Mouse (Mus musculus): Measurements from ENCODE around the gene Htra2. TPM values are rescaled to one million over a fixed set of nuclear protein-coding genes. Genes with fewer than 3 reads are reported as not detected.

Gene Htra2
- polyA plus RNA-seq, 1 experiment from 2014 or later, result 94.3 TPM

DNA sequence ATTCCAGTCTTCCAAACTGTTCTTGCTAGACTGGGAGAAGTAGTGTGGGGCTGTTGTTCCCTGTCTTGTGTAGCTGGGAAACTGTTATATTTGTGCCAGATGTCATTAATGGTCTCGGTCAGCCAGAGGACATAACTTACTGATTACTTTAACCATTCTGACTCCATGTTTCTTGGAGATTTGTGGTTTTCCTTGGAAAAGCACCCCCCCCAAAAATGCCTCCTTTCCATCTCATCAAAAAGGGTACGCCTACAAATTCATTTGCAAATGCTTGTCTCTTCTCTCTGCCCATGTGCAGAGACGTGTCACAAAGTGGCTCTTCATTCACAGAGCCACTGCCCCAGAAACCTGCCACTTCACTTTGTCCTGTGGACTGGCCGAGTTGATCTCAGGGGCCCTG lies 30.7 kb downstream of the Htra2 start:
- Histone ChIP-seq H3K36me3 (ENCODE audit: insufficient read depth, low read length) (no peaks in the 10 kb centered on the region), H3K27me3 (ENCODE audit: insufficient read depth, low read length) (no peaks in the 10 kb centered on the region), H3K9me3 (ENCODE audit: low read length) (no peaks in the 10 kb centered on the region), H3K27ac (ENCODE audit: low read length) (0 out of 2 replicates have a peak overlapping the region, but pooled peaks have one; percentile 6), H3K4me2 (replicated peaks; ENCODE audit: low read depth, low read length) (no peak overlapping the region), H3K4me1 (ENCODE audit: insufficient read depth, low read length) (no peaks in the 10 kb centered on the region; the same call in 1 of the 2 replicates), H3K4me3 (ENCODE audit: low read length) (no peak overlapping the region), H3K9ac (replicated peaks; ENCODE audit: low read length) (no peak overlapping the region)
- ATAC-seq (ENCODE audit: low FRiP score, low TSS enrichment), result no peak
- WGBS, result 71% methylated on average over 4 of the region's 4 CpGs

DNA sequence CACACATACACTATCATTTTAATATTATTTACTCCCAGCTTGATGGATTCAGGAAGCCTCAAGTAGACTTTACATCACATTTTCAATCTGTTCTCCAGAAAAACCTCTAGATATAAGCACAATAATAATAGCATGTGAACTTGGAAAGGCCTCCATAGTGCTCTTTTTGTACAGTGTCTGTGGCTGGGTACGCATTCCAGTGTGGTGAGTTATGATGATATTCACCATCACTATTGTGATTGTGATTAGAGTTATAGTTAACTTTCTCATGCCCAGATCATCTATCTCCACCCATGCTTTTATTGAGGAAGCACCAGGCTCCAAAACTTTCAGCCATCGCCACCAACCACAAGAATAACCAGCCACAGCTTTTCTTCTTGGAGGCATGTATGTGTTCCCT lies 31.3 kb downstream of the Htra2 start:
- no peak overlapping the region for H3K4me3 ChIP-seq (ENCODE audit: low read length)
- no peaks in the 10 kb centered on the region; the same call in 1 of the 2 replicates for H3K4me1 ChIP-seq (ENCODE audit: insufficient read depth, low read length)
- no peaks in the 10 kb centered on the region for H3K9me3 ChIP-seq (ENCODE audit: low read length)
- H3K4me2 ChIP-seq (replicated peaks; ENCODE audit: low read depth, low read length), result no peak overlapping the region
- no peak overlapping the region for H3K9ac ChIP-seq (replicated peaks; ENCODE audit: low read length)
- ATAC-seq (ENCODE audit: low FRiP score, low TSS enrichment), result no peak
- H3K36me3 ChIP-seq (ENCODE audit: insufficient read depth, low read length), result no peaks in the 10 kb centered on the region
- WGBS, result 95% methylated on average over 2 of the region's 2 CpGs
- no peaks in the 10 kb centered on the region for H3K27me3 ChIP-seq (ENCODE audit: insufficient read depth, low read length)
- no peak overlapping the region for H3K27ac ChIP-seq (ENCODE audit: low read length)

DNA sequence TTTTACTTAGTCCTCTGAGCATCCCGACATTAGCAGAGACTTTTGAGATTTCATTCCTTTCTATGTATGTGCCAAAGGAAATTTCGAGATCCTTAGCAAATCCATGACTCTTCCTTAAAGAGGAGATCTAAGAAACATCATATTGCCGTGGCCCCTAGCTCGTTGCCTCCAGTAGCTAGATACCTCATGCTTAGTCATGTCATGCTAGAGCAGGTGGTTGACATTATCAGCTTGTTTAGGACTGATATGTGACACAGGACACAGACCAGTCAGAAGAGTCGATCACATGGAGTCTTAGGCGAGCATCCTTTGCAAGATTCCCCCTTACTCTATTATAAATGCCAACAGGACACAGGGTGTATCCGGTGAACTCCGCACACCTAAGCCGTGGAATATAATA lies 32.1 kb downstream of the Htra2 start:
- Histone ChIP-seq H3K27me3 (ENCODE audit: insufficient read depth, low read length) (no peaks in the 10 kb centered on the region), H3K9me3 (ENCODE audit: low read length) (no peaks in the 10 kb centered on the region), H3K9ac (replicated peaks; ENCODE audit: low read length) (no peak overlapping the region), H3K27ac (ENCODE audit: low read length) (no peak overlapping the region), H3K36me3 (ENCODE audit: insufficient read depth, low read length) (no peaks in the 10 kb centered on the region), H3K4me1 (ENCODE audit: insufficient read depth, low read length) (no peaks in the 10 kb centered on the region; the same call in 1 of the 2 replicates), H3K4me2 (replicated peaks; ENCODE audit: low read depth, low read length) (no peak overlapping the region), H3K4me3 (ENCODE audit: low read length) (no peak overlapping the region)
- ATAC-seq (ENCODE audit: low FRiP score, low TSS enrichment), result no peak
- WGBS, result 86% methylated on average over 9 of the region's 9 CpGs

DNA sequence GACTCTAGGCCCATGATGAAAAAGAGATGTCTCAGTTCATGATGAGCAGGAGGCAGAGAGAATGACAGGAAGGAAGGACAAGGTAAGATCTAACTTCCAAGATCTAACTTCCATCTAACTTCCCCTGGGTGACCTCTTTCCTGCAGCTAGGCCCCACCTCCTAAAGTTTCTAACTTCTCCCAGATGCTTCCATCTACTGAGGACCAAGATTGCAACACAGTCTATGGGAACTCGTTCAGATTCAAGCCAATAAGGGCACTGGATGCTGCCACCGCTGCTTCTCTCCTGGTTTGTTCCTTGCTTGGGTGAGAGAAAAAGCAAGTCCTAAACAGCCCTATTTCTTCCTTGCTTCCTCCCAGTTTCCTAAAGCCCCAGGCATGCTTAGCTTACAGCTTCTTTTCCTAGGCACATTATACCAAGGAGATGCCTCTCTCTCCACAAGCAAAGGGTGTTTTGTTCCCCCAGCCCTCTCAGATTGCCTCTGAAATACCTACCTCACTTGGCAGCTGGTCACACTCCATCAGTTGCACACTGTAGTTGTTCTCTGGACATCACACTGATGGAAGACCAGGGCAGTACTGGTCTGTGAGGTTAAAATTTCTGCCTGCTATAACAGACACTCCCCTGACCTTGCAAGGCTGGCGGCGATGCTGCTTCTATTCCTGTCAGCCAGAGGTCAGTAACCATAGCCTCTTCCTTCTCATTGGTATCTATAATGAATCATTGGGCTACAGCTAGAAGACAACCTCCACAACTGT lies 34.1 kb downstream of the Htra2 start:
- Histone ChIP-seq H3K9me3 (ENCODE audit: low read length) (no peaks in the 10 kb centered on the region), H3K4me3 (ENCODE audit: low read length) (no peak overlapping the region), H3K9ac (replicated peaks; ENCODE audit: low read length) (no peak overlapping the region), H3K4me2 (replicated peaks; ENCODE audit: low read depth, low read length) (no peak overlapping the region), H3K4me1 (ENCODE audit: insufficient read depth, low read length) (0 out of 2 replicates have a peak, but pooled peaks cover 2% of the 10 kb centered on the region), H3K27me3 (ENCODE audit: insufficient read depth, low read length) (no peaks in the 10 kb centered on the region), H3K36me3 (ENCODE audit: insufficient read depth, low read length) (no peaks in the 10 kb centered on the region), H3K27ac (ENCODE audit: low read length) (no peak overlapping the region)
- 49% methylated on average over 4 of the region's 4 CpGs for WGBS
- ATAC-seq (ENCODE audit: low FRiP score, low TSS enrichment), result peak; percentile 75; the same call in 1 of the 2 replicates

DNA sequence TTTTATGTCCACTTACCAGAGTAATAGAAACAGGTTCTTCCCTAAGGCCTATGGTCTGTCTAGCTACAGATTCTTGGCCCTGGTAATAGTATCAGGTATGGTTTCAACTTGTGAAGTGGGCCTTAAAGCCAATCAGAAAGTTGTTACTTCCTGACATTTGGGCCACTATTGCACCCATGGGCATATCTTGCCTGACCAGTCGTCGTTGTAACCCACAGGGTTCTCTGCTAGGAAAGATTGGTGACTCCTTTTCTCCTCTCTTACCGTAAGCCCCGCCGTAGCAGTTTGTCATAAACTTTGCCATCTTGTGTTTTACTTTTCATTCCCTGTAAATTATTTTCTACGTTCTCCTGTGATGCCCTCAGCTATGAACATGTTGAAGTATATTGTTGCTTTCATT lies 35.0 kb downstream of the Htra2 start:
- 0 out of 2 replicates have a peak, but pooled peaks cover 2% of the 10 kb centered on the region for H3K4me1 ChIP-seq (ENCODE audit: insufficient read depth, low read length)
- no peaks in the 10 kb centered on the region for H3K9me3 ChIP-seq (ENCODE audit: low read length)
- 86% methylated on average over 6 of the region's 6 CpGs for WGBS
- no peak overlapping the region for H3K27ac ChIP-seq (ENCODE audit: low read length)
- no peak overlapping the region for H3K4me3 ChIP-seq (ENCODE audit: low read length)
- no peak overlapping the region for H3K4me2 ChIP-seq (replicated peaks; ENCODE audit: low read depth, low read length)
- no peak for ATAC-seq (ENCODE audit: low FRiP score, low TSS enrichment)
- H3K9ac ChIP-seq (replicated peaks; ENCODE audit: low read length), result no peak overlapping the region
- no peaks in the 10 kb centered on the region for H3K27me3 ChIP-seq (ENCODE audit: insufficient read depth, low read length)
- H3K36me3 ChIP-seq (ENCODE audit: insufficient read depth, low read length), result no peaks in the 10 kb centered on the region

DNA sequence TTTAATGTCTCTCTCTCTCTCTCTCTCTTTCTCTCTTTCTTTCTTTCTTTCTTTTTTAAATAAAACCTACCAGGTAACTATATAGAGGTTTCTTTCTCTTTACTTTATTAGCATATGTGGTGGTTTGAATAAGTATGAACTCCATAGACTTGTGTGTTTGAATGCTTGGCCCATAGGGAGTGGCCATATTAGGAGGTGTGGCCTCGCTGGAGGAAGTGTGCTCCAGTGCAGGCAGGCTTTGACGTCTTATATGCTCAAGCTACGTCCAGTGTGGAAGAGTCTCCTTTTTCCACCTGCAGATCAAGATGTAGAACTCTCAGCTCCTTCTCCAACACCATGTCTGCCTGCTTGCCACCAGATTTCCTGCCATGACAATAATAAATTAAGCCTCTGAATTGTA lies 36.0 kb downstream of the Htra2 start:
- no peaks in the 10 kb centered on the region for H3K36me3 ChIP-seq (ENCODE audit: insufficient read depth, low read length)
- no peak for ATAC-seq (ENCODE audit: low FRiP score, low TSS enrichment)
- H3K9me3 ChIP-seq (ENCODE audit: low read length), result no peaks in the 10 kb centered on the region
- no peaks in the 10 kb centered on the region for H3K27me3 ChIP-seq (ENCODE audit: insufficient read depth, low read length)
- no peak overlapping the region for H3K4me2 ChIP-seq (replicated peaks; ENCODE audit: low read depth, low read length)
- H3K4me1 ChIP-seq (ENCODE audit: insufficient read depth, low read length), result 0 out of 2 replicates have a peak, but pooled peaks cover 2% of the 10 kb centered on the region
- no peak overlapping the region for H3K27ac ChIP-seq (ENCODE audit: low read length)
- H3K9ac ChIP-seq (replicated peaks; ENCODE audit: low read length), result no peak overlapping the region
- WGBS, result 72% methylated on average over 3 of the region's 3 CpGs
- H3K4me3 ChIP-seq (ENCODE audit: low read length), result no peak overlapping the region

DNA sequence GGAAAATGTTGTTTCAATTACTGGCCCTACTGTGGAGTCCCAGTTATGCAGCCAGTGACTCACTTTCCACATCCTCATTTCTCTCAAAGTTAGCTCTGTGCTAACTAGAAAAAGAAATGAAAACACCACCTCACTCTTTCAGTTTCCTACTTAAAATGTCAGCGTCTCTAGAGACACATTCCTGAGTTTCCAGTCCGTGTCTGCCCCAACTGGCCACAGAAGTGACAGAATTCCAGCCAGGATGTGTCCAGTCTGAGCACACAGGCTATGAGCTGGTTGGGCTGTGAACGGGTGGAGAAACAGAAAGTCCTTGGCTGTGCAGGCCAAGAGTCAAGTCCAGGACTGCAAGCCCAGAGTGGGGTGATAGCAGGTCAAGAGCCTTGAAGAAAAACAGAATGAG lies 37.9 kb downstream of the Htra2 start:
- Histone ChIP-seq H3K27ac (ENCODE audit: low read length) (peak overlapping the region; percentile 20; the same call in 1 of the 2 replicates), H3K9ac (replicated peaks; ENCODE audit: low read length) (no peak overlapping the region), H3K27me3 (ENCODE audit: insufficient read depth, low read length) (no peaks in the 10 kb centered on the region), H3K4me2 (replicated peaks; ENCODE audit: low read depth, low read length) (no peak overlapping the region), H3K36me3 (ENCODE audit: insufficient read depth, low read length) (no peaks in the 10 kb centered on the region), H3K4me3 (ENCODE audit: low read length) (no peak overlapping the region), H3K4me1 (ENCODE audit: insufficient read depth, low read length) (0 out of 2 replicates have a peak, but pooled peaks cover 2% of the 10 kb centered on the region), H3K9me3 (ENCODE audit: low read length) (no peaks in the 10 kb centered on the region)
- no peak; the same call in 1 of the 2 replicates for ATAC-seq (ENCODE audit: low FRiP score, low TSS enrichment)
- 38% methylated on average over 3 of the region's 3 CpGs for WGBS

DNA sequence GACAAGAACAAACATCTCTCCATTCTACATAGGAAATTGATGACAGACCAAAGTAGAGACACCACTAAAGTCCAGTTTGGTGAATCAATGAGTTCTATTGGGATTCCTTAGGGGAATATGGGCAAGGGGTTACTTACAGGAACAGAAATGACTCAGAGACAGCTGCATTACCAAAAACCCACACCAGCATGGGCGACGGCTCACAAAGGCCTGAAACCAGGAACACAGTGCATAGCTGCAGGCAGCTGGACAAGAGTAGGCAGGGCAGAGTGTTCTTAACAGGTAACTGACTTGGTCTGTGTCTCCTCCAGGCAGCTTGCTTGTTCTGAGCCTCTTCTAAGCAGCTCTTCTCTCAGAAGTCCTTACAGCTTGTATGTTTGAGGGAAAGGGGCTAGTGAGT lies 39.3 kb downstream of the Htra2 start:
- H3K4me1 ChIP-seq (ENCODE audit: insufficient read depth, low read length), result 0 out of 2 replicates have a peak, but pooled peaks cover 2% of the 10 kb centered on the region
- 89% methylated on average over 2 of the region's 2 CpGs for WGBS
- H3K9me3 ChIP-seq (ENCODE audit: low read length), result no peaks in the 10 kb centered on the region
- no peak overlapping the region for H3K9ac ChIP-seq (replicated peaks; ENCODE audit: low read length)
- H3K36me3 ChIP-seq (ENCODE audit: insufficient read depth, low read length), result no peaks in the 10 kb centered on the region
- no peak overlapping the region for H3K4me3 ChIP-seq (ENCODE audit: low read length)
- no peak overlapping the region for H3K27ac ChIP-seq (ENCODE audit: low read length)
- H3K4me2 ChIP-seq (replicated peaks; ENCODE audit: low read depth, low read length), result no peak overlapping the region
- no peak for ATAC-seq (ENCODE audit: low FRiP score, low TSS enrichment)
- H3K27me3 ChIP-seq (ENCODE audit: insufficient read depth, low read length), result no peaks in the 10 kb centered on the region

DNA sequence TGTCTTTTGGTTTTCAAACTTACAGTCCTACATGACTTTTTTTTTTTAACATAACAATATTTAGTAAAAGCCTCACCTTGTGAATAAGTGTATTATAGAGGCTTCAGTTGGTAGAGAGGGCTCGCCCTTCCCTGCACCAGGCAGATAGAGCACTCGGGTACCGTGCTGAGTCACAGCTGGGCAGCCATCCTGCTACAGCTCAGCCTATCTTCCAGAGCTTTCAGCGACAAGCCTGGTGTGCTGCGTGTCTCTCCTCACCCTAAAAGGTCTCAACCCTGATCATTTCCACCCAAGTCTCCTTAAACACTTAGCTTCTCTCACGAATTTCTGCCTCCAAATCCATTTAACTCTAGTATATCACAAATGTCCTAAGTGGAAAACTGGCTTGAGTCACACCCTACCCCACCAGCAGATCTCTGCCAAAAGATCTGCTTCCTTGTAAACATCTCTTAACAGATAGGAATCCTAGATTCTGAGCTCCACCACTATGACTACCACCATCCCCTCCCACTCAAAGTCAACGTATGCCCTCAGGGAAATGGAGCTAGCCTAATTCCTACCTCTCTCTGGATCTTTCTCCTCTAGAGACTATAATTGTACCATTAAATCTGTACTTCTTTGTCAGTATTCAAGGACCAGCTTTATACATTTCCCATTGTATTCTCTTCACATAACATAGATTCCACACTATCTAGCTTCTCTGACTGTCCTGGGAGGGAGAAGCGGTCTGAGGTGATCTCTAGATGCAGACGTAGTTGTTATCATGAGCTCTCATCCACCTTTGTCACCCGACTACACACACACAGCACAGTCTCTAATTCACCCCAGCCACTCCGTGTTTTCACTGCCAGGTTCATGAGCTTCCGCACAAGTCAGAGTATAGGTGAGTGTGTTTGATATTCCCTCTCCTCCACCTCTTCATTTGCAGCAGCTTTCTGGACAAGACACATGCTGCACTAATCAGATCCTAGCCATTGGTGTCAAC lies 40.3 kb downstream of the Htra2 start:
- Histone ChIP-seq H3K4me3 (ENCODE audit: low read length) (no peak overlapping the region), H3K4me2 (replicated peaks; ENCODE audit: low read depth, low read length) (no peak overlapping the region), H3K9me3 (ENCODE audit: low read length) (no peaks in the 10 kb centered on the region), H3K36me3 (ENCODE audit: insufficient read depth, low read length) (no peaks in the 10 kb centered on the region), H3K27me3 (ENCODE audit: insufficient read depth, low read length) (no peaks in the 10 kb centered on the region), H3K9ac (replicated peaks; ENCODE audit: low read length) (no peak overlapping the region), H3K27ac (ENCODE audit: low read length) (no peak overlapping the region), H3K4me1 (ENCODE audit: insufficient read depth, low read length) (peaks cover 2% of the 10 kb centered on the region; the same call in 1 of the 2 replicates)
- WGBS, result 68% methylated on average over 12 of the region's 12 CpGs
- no peak for ATAC-seq (ENCODE audit: low FRiP score, low TSS enrichment)
